Mouse (Mus musculus) megakaryocyte progenitor cell, adult 5-6 weeks (primary cell): ENCODE measurements around the gene Tprgl. TPM values are rescaled to one million over a fixed set of nuclear protein-coding genes. Genes with fewer than 3 reads are reported as not detected.

ENCODE experiments used
- ATAC-seq: replicated peaks from 2 replicates; pipeline ENCODE4 v1.8.0; 2016; ENCODE audit warnings: mild to moderate bottlenecking, moderate TSS enrichment, inconsistent platforms; ENCODE audit not compliant: poor library complexity
- total RNA-seq, 2 experiments: library from RNA; stranded (forward) in 1 of 2; stranded (reverse) in 1 of 2; fragments of 157-497, 149-512 nt in 1 of 2; fragments of 200-1000 nt in 1 of 2; gene quantifications; 2 replicates each; pipeline versions ENCODE4 v1.2.3 to v1.2.4; 2015 to 2017

Gene Tprgl
- total RNA-seq (2015): 41.9 and 43.8 TPM in 2 replicates
- 22.9 and 32.9 TPM in 2 replicates for total RNA-seq (2017)

DNA sequence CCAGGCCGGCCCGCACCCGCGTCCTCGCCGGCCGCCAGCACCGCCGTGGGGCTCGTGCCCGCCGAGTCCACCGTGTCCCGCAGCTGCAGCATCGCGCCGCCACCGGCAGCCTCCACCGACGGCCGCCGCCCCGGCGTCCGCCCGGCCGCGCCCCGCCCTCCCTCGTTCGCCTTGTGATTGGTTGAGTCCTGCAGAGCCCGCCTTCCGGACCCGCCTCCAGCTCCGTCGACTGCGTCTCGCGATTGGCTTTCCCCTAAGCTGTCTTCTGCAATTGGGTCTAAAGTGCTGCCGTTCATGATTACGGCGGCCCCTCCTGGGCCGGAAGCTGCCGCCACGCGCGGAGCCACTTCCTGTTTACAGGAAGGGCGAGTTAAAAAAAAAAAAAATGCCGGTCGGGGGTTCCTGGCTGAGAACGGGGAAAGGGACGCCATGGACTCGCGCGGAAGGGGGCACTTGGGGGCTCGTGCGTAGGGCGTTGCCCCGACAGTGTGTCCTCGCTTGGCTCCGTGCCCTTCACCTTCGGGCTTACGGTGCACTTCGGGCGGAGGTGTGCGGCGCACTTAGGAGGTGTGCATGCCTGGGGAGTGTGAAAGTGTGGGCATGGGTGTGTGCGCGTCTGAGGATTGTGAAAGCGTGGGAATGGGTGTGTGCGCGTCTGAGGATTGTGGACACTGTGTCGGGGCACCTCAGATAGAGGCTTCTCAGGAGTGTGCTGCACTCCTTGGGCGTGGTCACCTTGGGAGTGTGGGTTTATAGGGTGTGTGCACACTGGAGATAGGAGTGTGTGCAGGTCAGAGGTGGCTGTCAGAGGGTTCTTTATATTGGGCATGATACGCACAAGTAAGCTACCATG, at the start of gene Tprgl:
Gene Tprgl (minus strand): TSS at position 129 of the 853 bp plus-strand sequence.
- peak; percentile 79 for ATAC-seq

DNA sequence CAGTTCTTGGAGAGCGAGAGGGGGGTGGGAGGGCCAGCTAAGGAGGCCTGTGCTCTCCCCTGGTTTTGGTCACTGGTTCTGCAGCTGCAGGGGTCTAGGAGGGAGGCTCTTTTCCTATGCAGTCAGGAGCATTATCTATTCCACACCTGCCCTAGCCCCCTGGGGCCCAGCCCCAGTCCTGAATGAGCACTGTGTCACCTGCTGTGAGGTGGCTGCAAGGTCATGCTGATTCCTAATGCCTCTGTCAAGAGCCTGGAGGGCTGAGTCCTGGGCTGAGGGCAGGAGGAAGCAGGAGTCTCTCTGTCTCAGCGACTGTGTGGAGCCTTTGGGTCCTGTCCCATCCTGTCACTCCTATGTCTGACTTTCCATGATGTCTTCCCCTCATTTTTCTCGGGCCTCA, 49.4 kb upstream of the Tprgl start:
- no peak for ATAC-seq

DNA sequence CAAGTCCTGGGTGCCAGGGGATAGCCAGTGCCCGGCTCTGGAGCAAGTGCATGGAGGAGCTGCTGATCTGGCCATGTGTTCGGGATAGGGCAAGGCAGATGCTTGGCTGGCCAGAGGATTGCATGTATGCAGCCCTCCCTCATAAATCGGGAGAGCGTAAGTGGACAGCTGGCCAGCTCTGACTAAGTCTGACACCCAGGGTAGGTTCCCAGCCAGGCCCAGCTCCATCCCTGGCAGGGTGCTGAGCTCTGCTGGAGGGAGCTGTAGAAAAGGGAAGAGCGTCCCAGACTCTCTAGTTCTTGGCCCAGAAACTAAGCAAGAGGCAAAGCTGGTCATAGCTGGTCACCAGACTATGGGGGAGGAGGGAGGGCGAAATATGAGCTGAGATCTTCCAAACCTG, 48.6 kb upstream of the Tprgl start:
- ATAC-seq: no peak

DNA sequence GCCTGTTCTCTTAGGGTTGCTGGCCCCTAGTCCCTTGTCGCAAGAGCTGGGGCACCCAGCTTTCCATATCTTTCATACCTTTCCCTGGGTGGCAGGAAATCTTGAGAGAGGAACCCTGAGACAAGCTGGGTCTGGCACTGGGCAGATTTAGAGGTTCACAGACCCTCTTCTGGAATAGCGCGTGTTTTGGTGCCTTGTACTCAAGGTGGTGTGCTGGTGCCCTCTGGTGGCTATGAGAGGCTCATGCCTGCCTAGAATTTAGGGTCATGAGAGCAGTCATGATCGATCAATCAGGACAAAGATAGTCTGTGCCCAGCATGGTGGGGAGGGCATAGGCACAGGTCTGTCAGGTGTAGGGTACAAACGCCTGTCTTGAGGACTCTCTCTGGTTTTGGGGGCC, 46.8 kb upstream of the Tprgl start:
- ATAC-seq: peak; percentile 94

DNA sequence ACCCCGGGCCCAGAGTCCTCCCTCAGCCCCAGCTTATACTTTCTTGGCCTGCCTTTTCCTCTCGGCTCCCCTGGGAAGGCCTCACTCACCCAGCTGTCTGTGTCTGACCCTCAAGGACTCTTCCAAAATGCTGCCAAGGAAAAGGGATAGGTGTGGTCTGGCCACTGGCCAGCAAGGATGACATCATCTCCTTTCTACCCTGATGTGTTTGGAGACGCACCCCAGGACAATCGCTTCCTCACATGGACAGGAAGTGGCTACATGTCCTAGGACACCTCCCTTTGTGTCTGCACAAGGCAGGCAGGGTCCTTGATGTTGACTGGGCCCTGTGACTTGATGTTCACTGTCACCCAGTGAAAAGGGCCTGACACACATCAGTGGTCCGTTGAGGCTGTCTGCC, 44.9 kb upstream of the Tprgl start:
- ATAC-seq: no peak

DNA sequence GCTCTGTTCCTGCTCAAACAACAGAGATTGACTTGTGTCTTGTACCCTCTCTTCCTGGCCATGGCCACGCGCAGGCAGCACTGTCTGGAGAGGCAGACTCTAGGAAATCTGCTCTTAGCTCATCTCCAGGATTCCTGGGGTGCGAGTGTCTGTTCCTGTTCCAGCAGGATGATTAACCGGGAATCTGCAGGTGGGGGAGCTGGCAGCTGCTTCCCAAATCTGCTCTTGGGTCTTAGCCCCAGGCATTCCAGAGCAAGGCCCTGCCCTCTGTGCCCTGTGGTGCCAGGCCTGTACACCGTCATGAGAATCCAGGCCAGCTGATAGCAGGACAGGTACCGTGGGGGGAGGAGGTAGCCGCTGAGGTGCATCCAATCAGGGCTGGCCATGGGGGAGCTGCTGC, 44.1 kb upstream of the Tprgl start:
- no peak for ATAC-seq

DNA sequence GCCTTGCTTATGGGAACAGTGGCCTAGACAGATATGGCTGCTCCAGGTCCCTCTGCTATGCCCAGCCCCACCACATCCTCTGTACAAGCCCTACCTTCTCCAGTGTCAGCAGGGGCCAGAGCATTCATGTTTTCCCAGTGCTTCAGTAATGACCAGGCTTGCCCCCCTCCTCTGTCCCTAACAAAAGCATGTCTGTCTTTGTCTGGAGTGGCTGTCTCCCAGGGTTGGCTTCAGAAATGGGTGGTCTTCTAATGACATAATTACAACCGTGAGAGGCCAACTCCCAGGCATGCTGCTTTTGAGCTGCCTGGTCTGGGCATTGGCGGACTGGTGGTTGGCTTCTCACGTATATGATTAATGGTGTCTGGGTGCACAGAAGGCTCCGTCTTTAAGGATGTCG, 41.0 kb upstream of the Tprgl start:
- no peak for ATAC-seq

DNA sequence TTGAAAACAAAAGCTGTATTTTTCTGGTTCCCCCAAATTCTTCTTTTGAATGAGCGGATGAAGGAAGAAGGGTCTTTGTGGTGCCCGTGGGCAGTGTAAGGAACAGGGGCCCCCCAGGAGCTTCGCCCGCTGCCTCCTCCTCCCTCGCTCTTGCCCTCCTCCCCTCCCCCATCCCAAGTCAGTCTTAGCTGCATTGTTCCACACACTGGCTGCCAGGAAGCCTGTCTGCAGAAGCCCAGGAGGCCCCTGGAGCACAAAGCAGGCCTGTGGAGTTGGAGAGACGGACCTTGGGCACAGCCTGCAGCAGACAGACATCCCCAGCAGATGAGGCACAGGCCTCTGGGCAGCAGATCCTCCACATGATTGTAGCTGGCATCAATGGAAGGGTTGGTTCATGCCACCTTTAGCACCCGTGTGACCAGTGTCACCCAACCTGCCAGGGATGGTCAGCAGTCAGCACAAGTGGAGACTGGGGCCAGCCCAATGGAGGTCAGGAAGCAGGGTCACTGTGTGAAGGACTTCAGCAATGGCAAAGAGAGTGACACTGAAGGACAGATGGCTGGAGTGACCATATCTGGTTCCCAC, 38.0 kb upstream of the Tprgl start:
- no peak for ATAC-seq

DNA sequence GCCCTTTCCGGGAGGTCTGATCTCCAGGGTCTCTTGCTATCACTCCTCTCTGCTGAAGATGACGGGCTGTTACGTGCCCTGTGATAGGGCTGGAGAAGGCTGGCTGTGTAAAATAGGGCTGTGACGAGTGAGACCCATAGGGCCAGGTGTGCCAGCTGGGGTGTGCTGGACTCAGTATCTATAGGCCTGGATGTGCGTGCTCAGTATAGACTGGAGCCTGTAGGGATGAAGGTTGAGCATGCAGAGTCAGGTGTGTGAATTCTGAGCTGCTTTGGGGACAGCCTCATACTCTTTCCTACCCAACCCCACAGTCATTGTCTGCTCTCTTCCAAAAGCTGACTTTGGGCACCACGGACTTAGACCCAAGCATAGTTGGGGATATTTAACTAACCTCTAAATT, 37.5 kb upstream of the Tprgl start:
- no peak for ATAC-seq

DNA sequence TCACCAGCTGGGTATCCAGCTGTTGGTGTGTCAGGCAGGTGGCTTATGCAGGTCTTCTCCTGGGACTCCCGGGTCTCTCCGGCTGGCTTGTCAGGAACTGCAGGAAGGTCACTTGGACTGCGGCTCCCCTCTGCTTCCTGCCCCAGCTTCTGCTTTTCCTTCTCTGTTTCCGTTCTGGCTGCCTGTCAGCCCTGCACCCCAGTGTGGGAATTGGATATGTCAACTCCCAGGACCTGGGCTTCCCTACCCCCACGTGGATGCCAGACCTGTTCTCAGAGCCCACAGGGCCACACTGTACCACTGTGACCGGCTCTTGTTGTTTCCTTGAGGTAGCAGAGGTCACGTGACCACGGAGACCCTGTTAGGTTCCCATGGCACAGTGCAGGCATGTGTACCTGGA, 28.5 kb upstream of the Tprgl start:
- ATAC-seq: peak; percentile 85

DNA sequence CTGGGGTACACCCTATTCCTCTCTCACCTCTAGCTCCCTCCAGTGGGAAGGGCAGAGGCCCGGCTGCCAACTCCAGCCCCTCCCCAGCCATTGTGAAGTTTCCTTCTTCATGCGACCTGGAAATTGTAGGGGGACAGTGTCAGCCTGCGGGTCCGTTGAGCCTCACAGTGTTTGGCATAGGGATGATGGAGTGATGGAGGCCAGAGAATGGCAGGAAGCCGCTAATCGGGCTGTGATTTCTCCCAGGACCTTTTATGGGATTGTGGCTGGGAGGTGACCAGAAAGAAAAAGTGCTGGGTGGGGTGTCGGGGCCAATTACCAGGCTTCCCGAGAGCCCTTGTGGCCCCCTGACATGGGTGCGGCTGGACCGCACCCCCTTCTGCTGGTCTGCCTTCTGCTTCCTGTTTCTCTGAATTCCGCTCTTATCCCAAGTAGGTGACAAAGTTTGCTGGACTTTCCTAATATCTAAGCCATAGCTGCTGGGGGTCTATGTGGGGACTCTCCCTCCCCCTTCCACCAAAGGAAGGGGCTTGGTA, 25.6 kb upstream of the Tprgl start:
- ATAC-seq: no peak

DNA sequence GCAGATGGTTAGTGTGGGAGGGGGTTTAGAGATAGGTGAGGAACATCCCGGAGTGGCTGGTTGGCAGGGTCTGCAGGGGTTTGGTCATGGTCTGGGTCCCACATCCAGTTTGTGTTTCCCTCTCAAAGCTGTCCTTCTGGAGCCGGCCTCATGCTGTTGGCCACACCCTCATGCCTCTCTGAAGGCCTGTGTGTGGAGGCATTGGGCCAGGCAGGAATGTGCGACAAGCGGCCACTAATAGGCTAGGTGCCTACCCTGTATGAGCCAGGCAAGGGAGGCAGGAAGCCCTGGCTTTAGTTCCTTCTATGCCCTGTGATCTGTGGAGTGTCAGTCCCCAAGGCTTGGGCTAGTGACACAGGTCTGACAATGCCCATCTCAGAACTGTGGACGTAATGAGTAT, 24.5 kb upstream of the Tprgl start:
- no peak for ATAC-seq

DNA sequence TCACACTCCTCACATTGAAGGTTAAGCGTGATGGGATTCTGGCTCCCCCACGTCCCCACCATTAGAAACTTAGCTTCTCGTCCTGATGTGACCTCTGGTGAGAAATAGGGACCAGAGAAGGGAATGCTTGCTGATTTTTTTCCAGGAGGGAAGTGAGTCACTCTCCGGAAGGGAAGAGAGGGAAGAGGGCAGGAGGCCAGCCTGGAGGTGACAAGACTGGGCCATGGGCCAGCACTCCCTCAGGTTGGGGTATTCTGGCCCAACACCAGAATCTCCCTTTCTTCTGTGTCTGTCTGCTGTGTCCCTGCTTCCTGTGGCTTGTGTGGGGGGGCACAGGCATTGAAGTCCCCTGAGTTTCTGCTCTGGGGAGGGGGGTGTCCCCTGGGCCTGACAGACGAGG, 23.1 kb upstream of the Tprgl start:
- ATAC-seq: no peak

DNA sequence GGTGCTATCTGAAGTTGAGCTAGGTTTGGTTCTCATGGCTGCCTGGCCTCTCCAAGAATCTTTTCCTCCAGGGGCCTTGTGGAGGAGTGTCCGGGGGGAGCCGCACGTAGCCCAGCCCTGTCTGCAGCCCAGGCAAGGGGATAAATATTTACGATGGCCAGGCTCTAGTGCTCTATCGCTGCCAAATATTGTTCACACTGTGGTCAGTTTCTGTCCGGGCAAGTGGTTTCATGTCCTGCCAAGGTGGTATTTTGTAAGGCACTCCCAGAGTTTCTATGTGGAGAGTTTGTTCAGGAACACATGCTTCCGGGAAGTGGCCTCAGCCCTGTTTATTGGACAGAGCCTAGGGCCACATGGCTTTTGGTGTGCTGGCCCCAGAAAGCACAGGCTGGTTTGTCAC, 20.5 kb upstream of the Tprgl start:
- ATAC-seq: no peak

DNA sequence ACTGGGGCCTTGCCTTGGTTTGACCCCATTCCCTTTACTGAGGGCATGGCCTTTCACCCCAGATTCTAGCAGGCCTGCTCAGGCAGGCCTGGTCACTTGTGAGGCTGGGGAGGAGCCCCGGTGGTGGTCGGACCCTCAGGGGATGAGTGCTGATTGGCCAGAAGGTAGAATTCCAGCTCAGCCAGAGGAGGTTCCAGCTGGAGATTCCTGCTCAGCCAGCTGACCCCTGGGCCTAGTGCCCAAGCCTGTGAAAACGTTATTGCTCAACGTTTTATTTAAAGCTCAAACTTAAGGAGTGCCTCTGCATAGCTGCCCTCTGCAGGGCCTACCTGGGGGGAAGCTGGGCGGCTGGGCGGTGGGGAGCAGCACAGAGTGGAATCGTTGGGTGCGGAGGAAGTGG, 16.8 kb upstream of the Tprgl start:
- ATAC-seq: peak; percentile 48

DNA sequence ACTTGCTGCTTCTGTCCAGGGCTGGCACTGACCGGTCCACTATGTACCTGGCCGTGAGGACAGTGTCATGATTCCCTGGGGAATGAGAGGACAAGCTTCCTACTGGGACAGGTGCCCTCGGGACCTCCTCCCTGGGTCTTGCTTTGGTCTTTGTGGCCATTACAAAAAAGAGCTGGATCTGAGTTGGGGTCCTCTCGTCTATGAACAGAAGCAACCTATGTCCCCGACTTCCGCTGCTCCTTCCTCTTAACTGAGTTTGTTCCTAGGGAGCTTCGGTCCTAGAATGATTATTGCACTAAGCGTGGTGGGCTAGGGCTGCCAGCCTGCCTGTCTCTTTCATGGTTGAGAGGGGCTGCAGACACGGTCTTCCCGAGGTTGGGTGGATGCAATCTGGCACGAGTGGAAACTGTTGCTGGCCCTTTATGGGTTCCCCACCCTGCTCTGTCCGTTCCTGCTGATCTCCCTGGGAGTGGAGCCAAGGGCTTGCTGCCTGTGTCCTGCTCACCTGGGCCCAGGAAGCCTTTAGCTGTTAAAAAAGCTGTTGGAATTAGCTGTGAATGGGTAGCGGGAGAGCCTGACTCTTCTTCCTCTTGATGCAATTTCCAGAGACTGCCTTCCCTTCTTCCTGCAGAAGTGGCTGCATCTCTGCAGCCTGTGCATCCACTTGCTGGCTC, 11.6 kb upstream of the Tprgl start:
- no peak for ATAC-seq

DNA sequence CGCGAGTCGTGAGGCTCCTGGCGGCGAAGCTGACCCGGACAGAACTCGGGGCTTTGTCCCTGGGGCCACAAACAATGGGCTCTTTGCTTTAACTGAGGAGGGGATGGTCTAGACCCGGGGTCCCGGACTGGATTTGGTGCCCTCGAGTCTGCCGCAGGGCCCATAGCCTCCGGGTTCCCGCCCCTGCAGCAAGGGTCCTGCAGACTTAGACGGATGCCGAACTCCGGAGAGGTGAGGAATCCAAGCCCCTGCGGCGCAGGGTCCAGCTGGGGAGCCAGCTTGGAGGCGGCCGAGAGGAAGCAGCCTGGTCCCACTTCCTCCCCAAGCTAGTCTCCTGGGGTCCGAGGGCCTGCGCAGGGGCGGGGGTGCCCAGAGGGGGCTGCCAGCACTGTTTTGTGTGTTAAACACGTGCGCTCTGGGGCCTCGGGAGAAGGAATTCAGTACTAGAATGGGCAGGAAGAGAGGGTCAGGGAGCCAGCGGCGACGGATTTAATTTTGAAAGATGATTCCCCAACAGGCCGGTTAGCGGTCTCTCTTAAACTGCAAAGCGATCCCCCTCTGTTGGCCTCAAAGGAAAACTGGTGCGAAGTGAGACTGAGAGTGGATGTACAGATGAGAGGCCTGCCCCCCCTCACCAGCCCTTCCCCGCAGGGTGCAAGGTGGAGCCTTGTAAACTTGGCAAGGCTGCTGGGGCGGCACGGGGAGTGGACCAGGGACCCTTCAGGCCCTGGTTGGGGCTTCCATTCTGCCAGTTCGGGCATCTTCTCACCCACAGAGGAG, 10.9 kb upstream of the Tprgl start:
- no peak for ATAC-seq

DNA sequence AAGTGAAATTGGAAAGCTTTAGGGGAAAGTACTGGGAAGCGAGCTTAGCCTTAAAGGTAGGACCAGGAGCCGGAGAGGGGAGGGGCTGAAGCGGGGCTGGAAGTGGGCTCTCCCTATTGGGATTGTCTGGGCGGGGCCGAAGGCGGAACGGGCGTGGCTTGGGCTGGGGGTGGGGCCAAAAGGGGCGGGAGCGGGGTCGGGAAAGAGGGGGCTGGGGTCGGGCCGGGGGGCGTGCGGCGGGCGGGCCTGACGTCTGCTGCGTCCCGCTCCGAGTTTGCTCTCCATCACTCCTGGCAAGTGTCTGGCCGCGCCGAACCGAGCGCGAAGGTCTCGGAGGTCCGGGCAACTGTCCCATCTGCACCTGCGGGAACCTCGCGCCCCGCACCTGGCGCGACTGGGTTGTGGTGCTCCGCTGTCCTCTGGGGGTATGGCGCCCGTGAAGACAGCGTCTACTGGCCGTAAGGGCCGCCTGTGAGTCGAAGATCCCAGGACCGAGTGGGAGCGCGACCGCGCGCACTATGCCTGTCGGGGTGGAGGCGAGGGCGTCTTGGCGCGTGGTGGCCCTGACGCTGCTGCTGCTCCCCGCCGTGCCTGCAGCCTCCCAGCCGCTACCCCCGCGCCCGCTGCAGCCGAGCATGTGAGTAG, 10.2 kb upstream of the Tprgl start, which contains the start of gene Megf6:
Gene Megf6 (plus strand): TSS at position 225 of the 645 bp plus-strand sequence.
- 0 out of 2 replicates have a peak, but pooled peaks have one; percentile 19 for ATAC-seq

DNA sequence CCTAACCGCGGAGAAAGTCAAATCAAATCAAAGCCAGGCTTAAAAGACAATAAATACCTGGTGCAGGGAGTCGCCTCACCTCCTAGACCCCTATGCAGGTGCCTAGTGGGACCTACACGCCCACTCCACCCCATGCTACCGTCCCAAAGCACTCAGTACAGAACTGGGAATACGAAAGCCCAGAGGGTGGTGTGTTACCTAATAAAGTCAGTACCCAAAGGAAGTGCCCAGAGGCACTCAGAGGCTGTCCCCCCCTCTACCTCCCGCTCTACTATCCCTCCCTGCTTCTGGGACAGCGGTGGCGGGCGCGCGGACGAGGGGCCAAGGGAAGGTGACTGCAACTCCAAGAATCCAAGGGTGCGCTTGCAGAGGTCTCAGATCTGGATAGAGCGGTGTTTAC, 9.6 kb upstream of the Tprgl start:
- no peak for ATAC-seq

DNA sequence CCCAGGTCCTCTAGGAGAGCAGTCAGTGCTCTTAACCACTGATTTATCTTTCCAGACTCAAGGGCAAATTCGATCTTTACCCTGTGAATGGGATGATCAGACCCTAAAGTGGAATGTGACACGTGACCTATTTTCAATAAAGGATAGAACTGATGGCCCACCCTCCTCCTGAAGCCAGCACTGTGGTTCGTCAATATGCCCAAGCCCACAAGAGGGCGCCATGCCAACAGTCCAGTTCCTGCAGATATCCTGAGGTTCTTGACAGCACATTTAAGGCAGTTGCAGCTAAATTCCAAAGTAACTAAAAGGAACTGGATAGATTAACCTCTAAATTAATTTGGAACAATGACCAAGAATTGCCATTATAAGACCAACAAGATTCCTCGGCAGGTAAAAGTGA, 6.6 kb upstream of the Tprgl start:
- ATAC-seq: peak; percentile 55; the same call in 1 of the 2 replicates
